13 mouse cellular contexts compared by ENCODE assay signal in genomic region chr10:84554291-84555009, GRCm38 (mm10). TPM values are rescaled to one million over a fixed set of nuclear protein-coding genes. Genes with fewer than 3 reads are reported as not detected.
DNase-seq lines count a peak whose midpoint lies in the region; ATAC-seq and TF ChIP-seq lines count a peak whose summit lies in the region.
"Had no signal": no experiment of that assay in that cellular context is flagged by ENCODE, and none has a peak within 500 bp of the region (broad histone marks: within the 10 kb centered on the region; RNA-seq: fewer than 3 reads in every experiment).

No protein-coding gene starts in this region.

- no peak overlapping the region for H3K4me2 ChIP-seq in lung, embryonic 14.5 days
- H3K4me2 ChIP-seq in kidney, embryonic 14.5 days (replicated peaks; ENCODE audit: low read depth, low read length) = no peak overlapping the region
- H3K4me2 ChIP-seq in forebrain, embryonic 14.5 days (ENCODE audit: low read length) = no peak overlapping the region
- H3K4me2 ChIP-seq: embryonic facial prominence, embryonic 15.5 days; liver, embryonic 15.5 days had no signal

- no peak overlapping the region for H3K4me3 ChIP-seq in lung, embryonic 14.5 days (ENCODE audit: low read depth, low read length)
- H3K4me3 ChIP-seq in ES-Bruce4 (ENCODE audit: low read depth, low read length) = peak overlapping the region; percentile 34; the same call in 1 of the 2 replicates
- H3K4me3 ChIP-seq in kidney, embryonic 14.5 days (ENCODE audit: low read length) = no peak overlapping the region
- H3K4me3 ChIP-seq in forebrain, embryonic 14.5 days (ENCODE audit: low read depth, low read length) = no peak overlapping the region
- H3K4me3 ChIP-seq: embryonic facial prominence, embryonic 15.5 days; hindbrain, embryonic 10.5 days; liver, embryonic 15.5 days had no signal

- H3K9me3 ChIP-seq in lung, embryonic 14.5 days (ENCODE audit: low read depth, low read length) = no peaks in the 10 kb centered on the region
- H3K9me3 ChIP-seq in ES-Bruce4 (replicated peaks; ENCODE audit: control insufficient read depth, insufficient read depth, low read length, poor library complexity, severe bottlenecking) = peaks cover 6% of the 10 kb centered on the region
- H3K9me3 ChIP-seq in kidney, embryonic 14.5 days (ENCODE audit: control insufficient read depth, low read length) = 0 out of 2 replicates have a peak, but pooled peaks cover 2% of the 10 kb centered on the region
- H3K9me3 ChIP-seq in forebrain, embryonic 14.5 days (replicated peaks; ENCODE audit: control insufficient read depth, low read length) = no peaks in the 10 kb centered on the region
- H3K9me3 ChIP-seq: embryonic facial prominence, embryonic 15.5 days; liver, embryonic 15.5 days had no signal

- DNase-seq in lung, embryonic 14.5 days = peak; percentile 62
- no peak for DNase-seq in lung, adult 18-20 months
- no peak for DNase-seq in ovary, postnatal 36 days (ENCODE audit: low spot score)
- no peak for DNase-seq in forebrain, embryonic 14.5 days (ENCODE audit: low spot score)
- no peak for DNase-seq in adrenal gland, adult 2 months
- DNase-seq: cerebellum, adult 11-12 months; right cerebral cortex, postnatal 14 days had no signal

- H3K27me3 ChIP-seq in lung, embryonic 14.5 days (ENCODE audit: insufficient read depth, low read length) = no peaks in the 10 kb centered on the region
- no peaks in the 10 kb centered on the region for H3K27me3 ChIP-seq in ES-Bruce4 (ENCODE audit: control insufficient read depth, insufficient read depth, low read length, poor library complexity, severe bottlenecking)
- H3K27me3 ChIP-seq in kidney, embryonic 14.5 days (ENCODE audit: control insufficient read depth, insufficient read depth, low read length) = no peaks in the 10 kb centered on the region
- H3K27me3 ChIP-seq in forebrain, embryonic 14.5 days (replicated peaks; ENCODE audit: control insufficient read depth, insufficient read depth, low read length) = no peaks in the 10 kb centered on the region
- H3K27me3 ChIP-seq: embryonic facial prominence, embryonic 15.5 days; liver, embryonic 15.5 days had no signal

- ATAC-seq in lung, embryonic 14.5 days (ENCODE audit: insufficient read depth) = peak; percentile 79
- peak; percentile 77 for ATAC-seq in kidney, embryonic 14.5 days (ENCODE audit: low FRiP score, low TSS enrichment)
- 0 out of 2 replicates have a peak, but pooled peaks have one; percentile 33 for ATAC-seq in megakaryocyte-erythroid progenitor cell, adult 5-6 weeks (replicated peaks; ENCODE audit: low FRiP score, low TSS enrichment, poor library complexity, severe bottlenecking)
- ATAC-seq in forebrain, embryonic 14.5 days = no peak

- no peak for TF ChIP-seq POLR2A in ES-Bruce4 (IDR thresholded peaks at IDR 0.05; ENCODE audit: insufficient read depth, low read length)

- no peak for TF ChIP-seq CTCF in lung, embryonic 14.5 days (IDR thresholded peaks at IDR 0.05; ENCODE audit: low read depth)
- no peak for TF ChIP-seq CTCF in ES-Bruce4 (IDR thresholded peaks at IDR 0.05; ENCODE audit: low read depth, low read length)

- WGBS in lung, embryonic 14.5 days = 31% methylated on average over 6 of the region's 6 CpGs
- WGBS in kidney, embryonic 14.5 days = 31% methylated on average over 6 of the region's 6 CpGs
- 38% methylated on average over 6 of the region's 6 CpGs for WGBS in forebrain, embryonic 14.5 days

- no peak overlapping the region for H3K9ac ChIP-seq in lung, embryonic 14.5 days
- no peak overlapping the region for H3K9ac ChIP-seq in ES-Bruce4 (ENCODE audit: low read depth, poor library complexity, severe bottlenecking)
- no peak overlapping the region for H3K9ac ChIP-seq in kidney, embryonic 14.5 days (ENCODE audit: low read depth, low read length)
- no peak overlapping the region for H3K9ac ChIP-seq in forebrain, embryonic 14.5 days (ENCODE audit: low read length)
- H3K9ac ChIP-seq: embryonic facial prominence, embryonic 15.5 days; liver, embryonic 15.5 days had no signal

- TF ChIP-seq EP300 in ES-Bruce4 (IDR thresholded peaks at IDR 0.05; ENCODE audit: insufficient read depth, low read depth, low read length) = peak; percentile 100

- H3K27ac ChIP-seq in lung, embryonic 14.5 days (ENCODE audit: low read depth) = peak overlapping the region; percentile 81
- peak overlapping the region; percentile 100 for H3K27ac ChIP-seq in ES-Bruce4 (ENCODE audit: insufficient read depth, low read length)
- H3K27ac ChIP-seq in kidney, embryonic 14.5 days (ENCODE audit: low read depth, low read length) = peak overlapping the region; percentile 47; the same call in 1 of the 2 replicates
- H3K27ac ChIP-seq in forebrain, embryonic 14.5 days (ENCODE audit: low read depth, low read length) = no peak overlapping the region
- H3K27ac ChIP-seq: embryonic facial prominence, embryonic 15.5 days; hindbrain, embryonic 10.5 days; liver, embryonic 15.5 days had no signal

- no peaks in the 10 kb centered on the region for H3K4me1 ChIP-seq in lung, embryonic 14.5 days (ENCODE audit: insufficient read depth)
- H3K4me1 ChIP-seq in ES-Bruce4 (ENCODE audit: control insufficient read depth, insufficient read depth, low read length) = no peaks in the 10 kb centered on the region
- no peaks in the 10 kb centered on the region for H3K4me1 ChIP-seq in kidney, embryonic 14.5 days (ENCODE audit: control insufficient read depth, insufficient read depth, low read length)
- H3K4me1 ChIP-seq in forebrain, embryonic 14.5 days (ENCODE audit: control insufficient read depth, insufficient read depth, low read length) = no peaks in the 10 kb centered on the region
- H3K4me1 ChIP-seq: embryonic facial prominence, embryonic 15.5 days; liver, embryonic 15.5 days had no signal

- H3K36me3 ChIP-seq in lung, embryonic 14.5 days (ENCODE audit: insufficient read depth) = no peaks in the 10 kb centered on the region
- no peaks in the 10 kb centered on the region for H3K36me3 ChIP-seq in ES-Bruce4 (ENCODE audit: control insufficient read depth, insufficient read depth, low read length, poor library complexity, severe bottlenecking)
- H3K36me3 ChIP-seq in kidney, embryonic 14.5 days (ENCODE audit: control insufficient read depth, insufficient read depth, low read length) = no peaks in the 10 kb centered on the region
- no peaks in the 10 kb centered on the region for H3K36me3 ChIP-seq in forebrain, embryonic 14.5 days (ENCODE audit: control insufficient read depth, insufficient read depth, low read length)
- H3K36me3 ChIP-seq: embryonic facial prominence, embryonic 15.5 days; hindbrain, embryonic 10.5 days; liver, embryonic 15.5 days had no signal

RNA-seq across cellular contexts. Expression of gene Ckap4, which starts 20.6 kb away (rescaled TPM):
- polyA plus RNA-seq in lung, embryonic 14.5 days (2014; fragmentation: Nextera tagmentation; extraction: Ambion mirVana) = 177 and 179 TPM in 2 replicates
- 52.1 and 53.4 TPM in 2 replicates for polyA plus RNA-seq in ES-Bruce4 (2011; ENCODE audit: insufficient read depth, insufficient read length, low read depth, missing spikeins)
- 87.6 and 121 TPM in 2 replicates for polyA plus RNA-seq in kidney, embryonic 14.5 days (2014; fragmentation: Nextera tagmentation; extraction: Ambion mirVana)
- 0.44 and 6.0 TPM in 2 replicates for total RNA-seq in megakaryocyte-erythroid progenitor cell, adult 5-6 weeks (2014; fragmentation: Nextera tagmentation)
- total RNA-seq in megakaryocyte-erythroid progenitor cell, adult 5-6 weeks (2017) = 1.4 and 3.0 TPM in 2 replicates
- 40.1 TPM in 2 replicates for polyA plus RNA-seq in forebrain, embryonic 14.5 days (2014; fragmentation: Nextera tagmentation; extraction: Ambion mirVana)
- total RNA-seq in adrenal gland, adult 2 months (2021) = 10 to 100 TPM; 24.5 to 44.7 TPM
- polyA plus RNA-seq in adrenal gland, adult 2 months (2012; rRNA removed) = 20.8 and 29.3 TPM in 2 replicates

RNA-seq across cellular contexts. Expression of gene Tcp11l2, which starts 22.0 kb away (rescaled TPM):
- 15.1 and 17.4 TPM in 2 replicates for polyA plus RNA-seq in lung, embryonic 14.5 days (2014; fragmentation: Nextera tagmentation; extraction: Ambion mirVana)
- 2.6 and 3.6 TPM in 2 replicates for polyA plus RNA-seq in ES-Bruce4 (2011; ENCODE audit: insufficient read depth, insufficient read length, low read depth, missing spikeins)
- 6.5 and 11.3 TPM in 2 replicates for polyA plus RNA-seq in kidney, embryonic 14.5 days (2014; fragmentation: Nextera tagmentation; extraction: Ambion mirVana)
- 7.1 and 10.1 TPM in 2 replicates for total RNA-seq in megakaryocyte-erythroid progenitor cell, adult 5-6 weeks (2014; fragmentation: Nextera tagmentation)
- total RNA-seq in megakaryocyte-erythroid progenitor cell, adult 5-6 weeks (2017) = 10.4 and 13.7 TPM in 2 replicates
- 25.1 and 33.3 TPM in 2 replicates for polyA plus RNA-seq in forebrain, embryonic 14.5 days (2014; fragmentation: Nextera tagmentation; extraction: Ambion mirVana)
- total RNA-seq in adrenal gland, adult 2 months (2021) = 10 to 100 TPM; 35.0 to 41.7 TPM
- polyA plus RNA-seq in adrenal gland, adult 2 months (2012; rRNA removed) = 35.9 and 48.1 TPM in 2 replicates
